Mouse (Mus musculus) lung, embryonic 16.5 days (tissue): Measurements from ENCODE around the gene Clec16a. TPM values are rescaled to one million over a fixed set of nuclear protein-coding genes. Genes with fewer than 3 reads are reported as not detected.
A peak's percentile ranks its signal among the peaks of the same experiment; 100 is the strongest.

ENCODE experiments used
- ATAC-seq: fragments of 200-750 bp; cut with Nextera tagmentation; 2 replicates; pipeline ENCODE4 v1.8.0; 2017; ENCODE audit warnings: low read depth, mild to moderate bottlenecking, moderate library complexity
- H3K27ac ChIP-seq: fragments of 300-500 bp; sonication (generic); 2 replicates; pipeline ENCODE4 v1.5.1; 2014; ENCODE audit warnings: mild to moderate bottlenecking, control low read depth, low read length
- H3K27me3 ChIP-seq: fragments of 300-500 bp; sonication (generic); 2 replicates; pipeline ENCODE4 v1.6.1; 2014; ENCODE audit warnings: low read depth, low read length, mixed read lengths; ENCODE audit not compliant: control insufficient read depth, insufficient read depth
- H3K36me3 ChIP-seq: fragments of 300-500 bp; sonication (generic); 2 replicates; pipeline ENCODE4 v1.6.1; 2014; ENCODE audit warnings: low read length; ENCODE audit not compliant: control insufficient read depth, insufficient read depth
- H3K4me1 ChIP-seq: fragments of 300-500 bp; sonication (generic); replicated peaks from 2 replicates; pipeline ENCODE4 v1.6.1; 2014; ENCODE audit warnings: low read length, mixed read lengths; ENCODE audit not compliant: control insufficient read depth, insufficient read depth
- H3K4me2 ChIP-seq: fragments of 300-500 bp; sonication (generic); 2 replicates; pipeline ENCODE4 v1.6.1; 2014; ENCODE audit warnings: low read depth, low read length, control low read depth
- H3K4me3 ChIP-seq: fragments of 300-500 bp; sonication (generic); 2 replicates; pipeline ENCODE4 v1.5.1; 2014; ENCODE audit warnings: mild to moderate bottlenecking, low read length, control low read depth
- H3K9ac ChIP-seq: fragments of 300-500 bp; sonication (generic); 2 replicates; pipeline ENCODE4 v1.6.1; 2014; ENCODE audit warnings: low read length, control low read depth
- H3K9me3 ChIP-seq: fragments of 300-500 bp; sonication (generic); 2 replicates; pipeline ENCODE4 v1.6.1; 2016; ENCODE audit warnings: low read length; ENCODE audit not compliant: control insufficient read depth
- WGBS: fragments of 180-500 bp; shearing (Covaris S2); extraction: QIAGEN DNeasy Blood & Tissue Kit; methylation state at CpG from one replicate; pipeline ENCODE4 v1.1.7; 2014; 5-methylcytosine and 5-hydroxymethylcytosine counted together
- polyA plus RNA-seq: library from polyadenylated mRNA; unstranded; fragments of >200 nt; fragmentation: Nextera tagmentation; extraction: Ambion mirVana; gene quantifications from 2 replicates; pipeline ENCODE4 v1.2.1, GENCODE M21; 2015

The Clec16a gene
- polyA plus RNA-seq, 1 experiment from 2014 or later = 27.3 TPM

DNA sequence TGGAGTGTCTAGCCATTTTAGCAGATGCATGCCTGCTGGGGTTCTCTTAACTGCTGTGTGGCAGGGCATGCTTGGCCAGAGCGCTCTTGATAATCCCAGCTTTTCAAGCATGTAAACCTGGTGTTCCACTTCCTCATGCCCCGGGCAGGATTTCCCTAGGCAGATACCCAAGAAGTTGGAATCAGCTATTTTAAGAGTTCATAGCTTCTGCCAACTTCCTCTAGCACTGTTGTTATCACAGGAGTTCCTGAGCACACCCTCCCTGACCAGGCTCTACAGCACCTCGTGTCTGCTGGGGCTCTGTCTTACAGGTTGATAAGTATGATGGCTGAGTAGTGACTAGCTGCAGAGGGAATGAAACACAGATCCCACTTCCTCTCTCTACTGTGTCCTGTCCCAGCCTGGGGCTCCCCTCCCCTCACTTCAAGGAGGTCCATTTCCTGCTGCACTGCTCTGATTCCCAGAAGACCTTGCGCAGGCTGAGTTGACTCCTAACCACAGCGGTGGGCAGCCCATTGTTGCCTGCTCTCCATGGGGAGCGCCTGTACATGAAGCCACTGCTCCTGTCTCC lies 144.7 kb downstream of the Clec16a start:
- peak; percentile 71 for ATAC-seq
- no peaks in the 10 kb centered on the region for H3K9me3 ChIP-seq
- no peaks in the 10 kb centered on the region for H3K27me3 ChIP-seq
- H3K36me3 ChIP-seq = no peaks in the 10 kb centered on the region
- H3K4me1 ChIP-seq = peaks cover 19% of the 10 kb centered on the region
- H3K9ac ChIP-seq = no peak overlapping the region
- peak overlapping the region; percentile 54 for H3K27ac ChIP-seq
- no peak overlapping the region for H3K4me2 ChIP-seq
- 39% methylated on average over 6 of the region's 6 CpGs for WGBS
- H3K4me3 ChIP-seq = no peak overlapping the region

DNA sequence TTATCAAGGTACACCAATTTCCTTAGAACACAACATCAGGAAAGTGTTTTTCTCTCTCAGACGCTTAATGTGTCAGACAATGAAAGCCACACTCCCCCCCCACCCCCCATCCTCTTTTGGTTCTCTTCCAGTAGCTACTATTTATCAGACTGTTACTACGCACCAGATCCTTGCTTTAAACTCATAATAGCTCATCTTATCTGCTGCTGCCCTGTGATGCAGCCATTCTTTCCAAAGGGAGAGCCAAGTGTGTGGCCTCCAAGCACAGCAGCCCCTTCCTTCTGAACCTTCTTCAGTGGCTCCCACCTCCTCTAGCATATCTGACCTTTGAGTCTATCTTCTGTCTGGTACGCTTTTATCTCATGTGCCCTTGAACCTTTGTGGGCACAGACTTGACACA lies 145.3 kb downstream of the Clec16a start:
- Histone ChIP-seq H3K27ac (peak overlapping the region; percentile 54), H3K9ac (no peak overlapping the region), H3K4me2 (no peak overlapping the region), H3K27me3 (no peaks in the 10 kb centered on the region), H3K4me1 (peaks cover 22% of the 10 kb centered on the region), H3K4me3 (no peak overlapping the region), H3K9me3 (no peaks in the 10 kb centered on the region), H3K36me3 (no peaks in the 10 kb centered on the region)
- ATAC-seq = peak; percentile 27
- 56% methylated on average over 3 of the region's 3 CpGs for WGBS

DNA sequence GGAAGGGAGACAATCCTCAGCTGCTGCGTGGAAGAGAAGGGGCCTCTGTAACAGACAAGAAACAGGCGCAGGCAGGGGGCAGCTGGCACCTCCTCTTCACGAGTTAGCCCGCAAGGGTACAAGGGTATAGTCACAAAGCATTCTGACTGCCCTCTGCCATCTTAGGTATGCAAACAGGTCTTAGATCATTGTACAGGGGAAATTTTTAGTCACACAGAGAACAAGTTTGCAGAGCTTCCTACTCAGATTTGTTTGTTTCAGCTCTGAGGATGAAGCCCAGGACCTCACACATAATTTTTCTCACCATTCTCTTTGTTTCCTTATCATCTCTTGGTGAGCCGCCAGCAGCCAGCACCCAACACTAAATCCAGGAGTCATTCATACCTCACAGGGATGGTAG lies 146.6 kb downstream of the Clec16a start:
- no peaks in the 10 kb centered on the region for H3K9me3 ChIP-seq
- H3K27ac ChIP-seq = no peak overlapping the region
- H3K4me3 ChIP-seq = no peak overlapping the region
- ATAC-seq = no peak
- H3K36me3 ChIP-seq = no peaks in the 10 kb centered on the region
- 74% methylated on average over 5 of the region's 5 CpGs for WGBS
- H3K4me1 ChIP-seq = peaks cover 22% of the 10 kb centered on the region
- no peak overlapping the region for H3K9ac ChIP-seq
- no peaks in the 10 kb centered on the region for H3K27me3 ChIP-seq
- H3K4me2 ChIP-seq = no peak overlapping the region

DNA sequence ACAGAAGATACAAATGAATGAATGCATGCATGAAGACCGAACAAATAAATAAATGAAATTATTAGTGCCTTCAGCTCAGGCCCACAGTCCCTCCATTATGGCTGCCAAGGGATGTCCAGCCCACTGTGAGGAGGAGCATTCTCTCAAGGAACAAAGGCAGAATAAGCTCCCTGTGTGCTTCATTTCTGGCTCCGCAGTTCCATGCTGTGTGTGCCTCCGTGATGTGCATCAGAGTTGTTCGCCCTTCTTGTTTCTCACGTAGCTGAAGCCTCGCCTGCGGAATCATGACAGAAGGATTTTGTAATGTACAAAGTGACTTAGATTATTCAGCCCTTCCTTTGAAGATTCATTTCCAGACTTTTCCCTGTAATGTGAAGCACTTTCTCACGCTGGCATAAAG lies 147.7 kb downstream of the Clec16a start:
- no peaks in the 10 kb centered on the region for H3K9me3 ChIP-seq
- no peak overlapping the region for H3K9ac ChIP-seq
- no peak overlapping the region for H3K4me2 ChIP-seq
- H3K4me1 ChIP-seq = peaks cover 26% of the 10 kb centered on the region
- no peaks in the 10 kb centered on the region for H3K36me3 ChIP-seq
- no peak for ATAC-seq
- 89% methylated on average over 8 of the region's 8 CpGs for WGBS
- H3K4me3 ChIP-seq = no peak overlapping the region
- no peak overlapping the region for H3K27ac ChIP-seq
- no peaks in the 10 kb centered on the region for H3K27me3 ChIP-seq

DNA sequence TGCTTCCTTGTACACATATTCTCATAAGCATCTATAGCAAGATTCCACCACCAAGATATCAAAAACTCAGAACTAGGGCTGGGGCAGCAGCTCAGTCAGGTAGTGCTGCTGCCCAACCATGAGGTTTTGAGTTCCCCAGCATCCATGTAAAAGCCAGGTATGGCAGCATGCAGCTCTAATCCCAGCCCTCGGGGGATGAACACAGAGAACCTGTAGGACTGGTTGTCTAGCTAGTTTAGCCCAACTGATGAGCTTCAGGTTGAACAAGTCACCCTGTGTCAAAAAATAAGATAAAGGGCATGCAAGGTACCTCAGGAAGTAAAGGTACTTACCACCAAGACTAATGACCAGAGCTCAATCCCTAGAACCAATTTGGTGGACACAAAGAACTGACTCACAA lies 148.3 kb downstream of the Clec16a start:
- Histone ChIP-seq H3K4me3 (no peak overlapping the region), H3K9me3 (no peaks in the 10 kb centered on the region), H3K4me2 (no peak overlapping the region), H3K4me1 (peaks cover 26% of the 10 kb centered on the region), H3K27me3 (no peaks in the 10 kb centered on the region), H3K9ac (no peak overlapping the region), H3K36me3 (no peaks in the 10 kb centered on the region), H3K27ac (no peak overlapping the region)
- WGBS = 60% methylated on average over 1 of the region's 1 CpGs
- no peak for ATAC-seq

DNA sequence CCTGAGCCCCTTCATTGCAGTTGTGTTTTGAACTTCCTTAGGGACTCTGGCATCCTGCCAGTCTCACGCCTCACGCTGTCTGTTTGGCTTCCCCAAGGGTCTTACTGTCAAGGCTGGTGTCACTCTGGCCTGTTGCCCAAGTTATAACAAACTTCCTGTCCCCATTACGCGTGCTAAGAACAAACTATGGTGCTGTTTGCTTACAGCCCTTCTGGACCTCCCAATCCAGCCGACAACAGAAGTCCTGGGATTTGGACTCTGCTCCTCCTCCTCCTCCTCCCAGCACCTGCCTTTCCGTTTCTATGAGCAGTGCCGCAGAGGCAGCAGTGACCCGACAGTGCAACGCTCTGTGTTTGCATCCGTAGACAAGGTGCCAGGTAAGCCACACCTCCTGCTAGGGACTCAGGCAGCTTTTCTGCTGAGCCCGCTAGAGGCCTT lies 149.3 kb downstream of the Clec16a start:
- Histone ChIP-seq H3K9me3 (no peaks in the 10 kb centered on the region), H3K4me1 (peaks cover 28% of the 10 kb centered on the region), H3K27me3 (no peaks in the 10 kb centered on the region), H3K4me3 (no peak overlapping the region), H3K27ac (peak overlapping the region; percentile 14; the same call in 1 of the 2 replicates), H3K36me3 (no peaks in the 10 kb centered on the region), H3K4me2 (peak overlapping the region; percentile 24), H3K9ac (no peak overlapping the region)
- ATAC-seq = peak; percentile 57
- 6% methylated on average over 11 of the region's 11 CpGs for WGBS

DNA sequence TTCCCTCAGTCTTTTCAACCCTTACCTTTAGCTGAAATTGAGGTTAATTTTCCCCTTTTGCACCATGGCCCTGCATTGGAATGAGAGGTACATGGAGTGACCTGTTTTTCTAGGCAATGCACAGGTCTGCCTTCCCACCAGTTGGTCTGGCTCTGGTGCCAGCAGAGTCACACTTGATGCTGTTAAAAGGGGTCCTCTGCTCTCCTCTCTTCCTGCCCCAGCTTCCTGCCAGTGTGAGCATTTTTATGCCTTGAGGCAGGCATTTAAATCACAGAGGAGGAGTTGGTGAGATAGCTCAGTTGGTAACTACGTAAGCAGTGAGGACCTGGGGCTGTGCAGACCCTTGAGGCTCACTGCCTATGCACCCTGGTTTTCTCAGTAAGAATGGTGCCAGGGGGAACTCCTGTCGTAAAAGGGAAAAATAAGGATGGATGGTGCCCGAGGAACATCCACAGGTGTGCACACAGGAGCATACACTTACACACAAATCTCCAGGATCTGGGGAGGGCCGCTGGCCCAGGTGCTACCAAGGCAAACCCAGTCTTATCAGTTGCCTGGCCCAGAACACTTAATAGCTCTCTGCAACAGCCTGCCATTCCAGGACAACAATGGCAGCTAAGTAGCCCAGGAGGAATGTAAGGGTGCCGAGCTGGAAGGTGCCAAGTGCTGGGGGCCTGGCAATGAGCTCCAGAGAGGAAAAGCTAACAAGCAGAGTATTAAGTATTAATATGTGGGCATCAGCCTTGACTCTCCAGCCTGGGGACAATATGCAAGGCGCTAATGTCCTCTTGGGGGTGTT lies 152.9 kb downstream of the Clec16a start:
- WGBS = 54% methylated on average over 6 of the region's 6 CpGs
- H3K36me3 ChIP-seq = no peaks in the 10 kb centered on the region
- no peak overlapping the region for H3K9ac ChIP-seq
- H3K4me2 ChIP-seq = no peak overlapping the region
- H3K27me3 ChIP-seq = no peaks in the 10 kb centered on the region
- peaks cover 17% of the 10 kb centered on the region for H3K4me1 ChIP-seq
- peak; percentile 74 for ATAC-seq
- H3K4me3 ChIP-seq = no peak overlapping the region
- peak overlapping the region; percentile 65 for H3K27ac ChIP-seq
- H3K9me3 ChIP-seq = no peaks in the 10 kb centered on the region

DNA sequence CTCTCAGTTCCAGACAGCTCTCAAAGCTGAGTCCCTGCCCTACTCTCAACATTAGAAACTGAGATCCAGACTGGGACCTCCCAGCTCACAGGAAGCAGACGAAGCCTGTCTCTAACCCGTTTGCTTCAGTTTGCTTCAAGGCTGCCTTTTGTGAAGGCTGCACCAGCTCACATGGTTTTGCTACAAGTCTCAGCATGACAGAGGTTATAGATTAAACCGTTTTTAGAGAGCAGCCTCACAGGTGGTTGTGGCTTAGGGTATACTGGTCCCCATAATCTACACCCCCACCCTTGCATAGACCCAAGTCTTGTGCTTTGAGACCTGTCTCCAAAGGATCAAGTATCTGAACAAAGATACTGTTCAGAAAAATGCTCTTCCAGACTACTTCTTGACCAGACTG lies 154.2 kb downstream of the Clec16a start:
- no peaks in the 10 kb centered on the region for H3K36me3 ChIP-seq
- H3K27ac ChIP-seq = no peak overlapping the region
- 69% methylated on average over 3 of the region's 3 CpGs for WGBS
- no peaks in the 10 kb centered on the region for H3K9me3 ChIP-seq
- ATAC-seq = no peak
- peaks cover 19% of the 10 kb centered on the region for H3K4me1 ChIP-seq
- no peaks in the 10 kb centered on the region for H3K27me3 ChIP-seq
- no peak overlapping the region for H3K9ac ChIP-seq
- H3K4me3 ChIP-seq = no peak overlapping the region
- no peak overlapping the region for H3K4me2 ChIP-seq

DNA sequence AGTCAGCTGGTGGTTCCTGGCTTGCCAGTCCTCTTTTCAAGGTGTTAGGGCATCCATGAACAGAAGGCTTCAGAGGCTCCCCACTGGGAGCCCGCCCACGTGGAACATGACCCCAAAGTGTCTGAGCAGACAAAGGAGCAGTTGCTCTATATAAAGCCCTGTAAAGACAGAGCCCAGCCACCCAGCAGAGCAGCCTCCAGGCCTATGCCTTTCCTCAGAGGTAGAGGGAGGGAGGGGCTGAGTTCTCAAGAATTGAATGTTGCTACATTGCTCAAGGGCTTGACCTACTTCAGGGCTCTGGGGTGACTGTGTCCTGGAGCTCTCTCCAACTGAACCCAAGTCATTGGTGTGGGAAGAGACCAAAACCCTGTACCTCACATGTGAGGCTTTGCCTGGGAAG lies 155.0 kb downstream of the Clec16a start:
- Histone ChIP-seq H3K4me1 (peaks cover 15% of the 10 kb centered on the region), H3K4me2 (no peak overlapping the region), H3K9ac (no peak overlapping the region), H3K27ac (no peak overlapping the region), H3K27me3 (no peaks in the 10 kb centered on the region), H3K4me3 (no peak overlapping the region), H3K36me3 (no peaks in the 10 kb centered on the region), H3K9me3 (no peaks in the 10 kb centered on the region)
- WGBS = 58% methylated on average over 2 of the region's 2 CpGs
- ATAC-seq = no peak
